Mouse (Mus musculus) left cerebral cortex, postnatal 14 days (tissue): ENCODE results near the gene Myo1h. TPM values are rescaled to one million over a fixed set of nuclear protein-coding genes. Genes with fewer than 3 reads are reported as not detected.

Source experiments
- DNase-seq, 2 experiments: peaks; one replicate each; pipeline ENCODE4 v3.0.0; 2021 to 2022; ENCODE audit warnings: low spot score in 2 of 2, mixed read lengths in 1 of 2
- intact Hi-C: fragments of 180-260 bp; cut with DNase I; formaldehyde crosslinking; loops from one replicate; pipeline ENCODE4 v1.15.1; 2025
- long read RNA-seq, 2 experiments: library from polyadenylated mRNA; stranded (forward); transcript quantifications; one replicate each; pipeline ENCODE4 v2.0.0; 2021
- total RNA-seq, 2 experiments: library from RNA; stranded (reverse); gene quantifications; 2 replicates each; pipeline ENCODE4 v1.2.3; 2021

Gene Myo1h
- 1 to 10 TPM; 2.7 to 2.8 TPM for total RNA-seq
- long read RNA-seq, experiment 1, partial matches to known transcripts, result 0 of 2 reads
- long read RNA-seq, experiment 1, other reads (novel, unspliced or antisense), result 1 of 2 reads
- long read RNA-seq, experiment 2, partial matches to known transcripts, result 0 of 1 reads
- long read RNA-seq, experiment 2, other reads (novel, unspliced or antisense), result 1 of 1 reads

DNA sequence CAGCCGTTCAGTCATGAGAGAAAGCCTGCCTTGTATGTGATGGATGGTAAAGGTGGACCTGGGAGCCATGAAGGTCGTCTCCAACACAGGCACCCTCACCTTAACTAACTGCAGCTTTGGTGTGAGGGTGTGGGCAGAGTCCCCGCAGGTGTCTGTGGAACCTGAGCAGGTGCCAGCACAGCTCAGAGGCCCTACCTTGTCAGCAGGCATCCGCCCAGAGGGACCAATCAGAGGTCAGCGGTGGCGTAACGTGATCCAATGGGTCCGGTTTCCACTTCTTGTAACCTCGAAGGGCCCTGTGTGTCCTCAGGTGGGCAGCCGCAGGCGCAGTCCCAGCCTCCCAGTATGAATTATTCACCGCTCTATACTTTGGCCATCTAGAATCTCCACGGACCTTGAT, at the start of gene Myo1h:
TSS of gene Myo1h (plus strand) at position 293 of the 400 bp plus-strand sequence.
- intact Hi-C loops, result no loop called here
- DNase-seq, result no peak

GRCm38 (mm10) chr5:114239737-114240136, 49.2 kb upstream of the Myo1h start:
- intact Hi-C loops, result no loop called here

DNA sequence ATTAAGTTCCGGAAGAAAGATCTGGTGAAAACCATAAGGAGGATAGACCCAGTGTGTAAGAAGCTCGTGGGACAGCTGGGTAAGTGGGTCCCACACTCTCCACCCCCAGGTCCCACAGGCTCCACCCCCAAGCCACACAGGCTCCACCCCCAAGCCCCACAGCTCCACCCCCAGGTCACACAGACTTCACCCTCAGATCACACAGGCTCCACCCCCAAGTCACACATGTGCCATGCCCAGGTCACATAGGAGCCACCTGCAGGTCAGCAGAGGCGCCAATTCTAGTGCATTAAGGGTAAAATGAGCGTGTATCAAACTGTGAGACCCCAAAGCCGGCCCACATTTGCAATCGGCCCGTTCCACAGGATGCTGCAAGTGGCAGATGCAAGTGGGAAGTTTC, 42.5 kb upstream of the Myo1h start:
- intact Hi-C loops, result no loop called here
- no peak for DNase-seq

More at GRCm38 (mm10) chr5:114239737-114240136, 49.2 kb upstream of the Myo1h start:
- DNase-seq, result no peak

- DNase-seq, result peak; percentile 70 to 76
- intact Hi-C loops, result loop anchor here (1.0 kb wide), 1 partner anchor 61 kb away; no protein-coding TSS in a partner anchor
Observed at GRCm38 (mm10) chr5:114248174-114248589, 40.8 kb upstream of the Myo1h start.

- intact Hi-C loops, result no loop called here
- no peak for DNase-seq
Observed at GRCm38 (mm10) chr5:114259495-114259894, 29.5 kb upstream of the Myo1h start.

GRCm38 (mm10) chr5:114261494-114261893, 27.5 kb upstream of the Myo1h start:
- intact Hi-C loops, result no loop called here
- DNase-seq, result no peak

DNA sequence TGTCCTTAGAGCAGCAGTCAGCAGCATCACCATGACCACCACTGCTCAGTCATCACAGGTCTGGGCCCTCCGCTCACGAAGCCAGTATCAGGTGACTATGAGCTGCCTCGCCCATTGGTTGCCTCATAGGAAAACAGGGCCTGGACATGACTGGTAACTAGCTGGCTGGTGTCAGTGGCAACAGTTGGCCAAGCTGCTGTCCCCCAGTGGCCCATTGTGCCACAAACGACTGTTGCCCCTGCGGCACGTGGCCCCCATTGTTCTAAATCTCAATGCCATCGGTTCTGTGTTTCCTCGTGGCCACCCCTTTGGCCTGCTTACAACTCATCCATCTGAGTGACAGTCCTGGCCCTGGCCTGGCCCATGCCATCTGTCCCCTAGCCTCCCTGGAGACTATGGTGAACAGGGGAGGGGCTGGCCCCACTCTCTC, 24.9 kb upstream of the Myo1h start:
- DNase-seq, result no peak
- intact Hi-C loops, result no loop called here

DNA sequence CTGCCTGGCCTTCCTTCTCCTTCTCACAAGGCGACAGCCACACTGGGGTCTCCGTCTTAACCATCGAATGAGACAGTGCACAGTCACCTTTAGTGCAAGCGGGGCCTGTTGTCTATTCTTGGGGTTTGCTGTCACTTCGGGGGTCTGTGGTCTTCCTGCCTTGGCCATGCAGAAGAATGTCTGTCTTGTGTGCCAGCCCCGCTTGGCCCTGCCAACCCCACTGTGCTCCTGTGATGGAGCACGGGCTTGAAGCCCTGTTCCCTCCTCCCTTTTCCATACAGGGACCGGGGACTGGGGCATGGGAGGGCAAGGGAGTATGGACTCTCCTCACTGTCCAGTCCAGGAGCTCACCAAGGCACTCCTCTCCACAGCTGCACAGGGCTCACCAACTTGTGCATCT, 24.2 kb upstream of the Myo1h start:
- no peak for DNase-seq
- intact Hi-C loops, result no loop called here

DNA sequence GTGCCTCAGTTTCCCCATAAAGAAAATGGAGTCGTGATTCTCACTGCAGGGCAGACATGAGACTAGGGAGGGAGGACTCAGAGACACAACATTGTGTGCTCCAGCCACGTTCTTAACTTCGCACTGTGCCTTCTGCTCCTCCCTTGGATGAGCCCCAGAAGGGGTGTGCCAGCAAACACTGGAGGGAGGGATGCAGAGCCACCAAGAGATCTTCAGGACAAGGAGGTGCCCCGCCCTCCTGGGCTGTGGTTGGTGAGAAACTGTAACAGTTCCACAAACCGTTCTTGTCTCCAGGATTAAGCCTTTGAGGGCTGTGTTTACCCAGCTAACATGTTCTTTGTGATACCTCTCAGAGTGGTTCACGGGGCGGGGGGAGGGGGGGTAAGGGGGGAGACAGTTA, 20.3 kb upstream of the Myo1h start:
- peak in 1 of 2 experiments; percentile 56 for DNase-seq
- intact Hi-C loops, result no loop called here

GRCm38 (mm10) chr5:114269499-114269898, 19.5 kb upstream of the Myo1h start:
- intact Hi-C loops, result no loop called here

GRCm38 (mm10) chr5:114269984-114270383, 19.0 kb upstream of the Myo1h start:
- intact Hi-C loops, result no loop called here
- no peak for DNase-seq

More at GRCm38 (mm10) chr5:114269499-114269898, 19.5 kb upstream of the Myo1h start:
- no peak for DNase-seq

- intact Hi-C loops, result no loop called here
- DNase-seq, result no peak
Observed at GRCm38 (mm10) chr5:114273693-114274402, 15.1 kb upstream of the Myo1h start, which contains the start of gene Foxn4. TSS of gene Foxn4 (minus strand) at chr5:114273807.

GRCm38 (mm10) chr5:114275339-114275738, 13.6 kb upstream of the Myo1h start:
- DNase-seq, result no peak
- intact Hi-C loops, result no loop called here

GRCm38 (mm10) chr5:114275991-114276390, 13.0 kb upstream of the Myo1h start:
- intact Hi-C loops, result no loop called here
- no peak for DNase-seq

- intact Hi-C loops, result no loop called here
- DNase-seq, result no peak
Observed at GRCm38 (mm10) chr5:114279382-114280143, 9.4 kb upstream of the Myo1h start.

GRCm38 (mm10) chr5:114282346-114282745, 6.6 kb upstream of the Myo1h start:
- no peak for DNase-seq
- intact Hi-C loops, result no loop called here

GRCm38 (mm10) chr5:114284604-114285397, 4.2 kb upstream of the Myo1h start:
- peak in 1 of 2 experiments; percentile 41 for DNase-seq
- intact Hi-C loops, result no loop called here

DNA sequence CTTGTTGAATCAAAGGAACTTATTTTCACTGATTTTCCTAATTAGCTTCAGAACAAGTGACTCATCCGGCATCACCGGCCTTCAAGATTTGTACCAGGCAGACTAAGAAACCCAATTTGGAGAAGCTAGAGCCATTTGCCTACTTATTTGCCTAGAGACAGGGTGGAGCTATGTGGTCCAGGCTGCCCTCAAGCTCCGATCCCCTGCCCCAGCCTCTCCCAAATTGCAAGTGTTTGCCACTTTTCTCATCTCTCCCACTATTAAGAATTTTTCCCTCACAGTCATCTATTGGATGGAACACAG, 3.6 kb upstream of the Myo1h start:
- no peak for DNase-seq
- intact Hi-C loops, result no loop called here

DNA sequence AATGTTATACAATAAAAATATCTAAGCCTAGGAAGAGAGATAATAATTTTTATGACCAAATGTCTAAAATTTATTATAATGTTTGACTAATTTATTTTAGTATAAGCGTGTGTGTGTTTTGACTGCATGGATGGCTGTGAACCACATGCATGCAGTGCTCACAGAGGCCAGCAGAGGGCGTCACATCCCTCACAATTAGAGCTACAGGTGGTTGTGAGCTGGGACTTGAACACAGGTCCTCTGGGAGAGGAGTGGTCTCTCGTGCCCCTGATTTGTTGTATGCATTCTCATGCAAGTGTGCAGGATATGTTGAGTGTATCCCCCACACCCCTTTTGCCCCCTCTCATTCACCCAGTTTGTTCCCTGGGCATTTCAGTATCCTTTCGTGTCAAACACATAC, 2.9 kb upstream of the Myo1h start:
- intact Hi-C loops, result no loop called here

More for the DNA sequence above, 2.9 kb upstream of the Myo1h start:
- DNase-seq, result peak in 1 of 2 experiments; percentile 14
